Mouse (Mus musculus) CH12.LX (cell line): ENCODE data around the gene Rsrp1. TPM values are rescaled to one million over a fixed set of nuclear protein-coding genes. Genes with fewer than 3 reads are reported as not detected.

Experiments
- DNase-seq: peaks from one replicate; pipeline ENCODE4 v3.0.0-alpha.2; 2013; ENCODE audit errors: extremely low read depth
- H3K27ac ChIP-seq: 2 replicates; pipeline ENCODE4 v1.5.1; 2012; ENCODE audit warnings: low read depth, mild to moderate bottlenecking, control low read depth, moderate library complexity; ENCODE audit not compliant: insufficient read depth
- H3K27me3 ChIP-seq: replicated peaks from 2 replicates; pipeline ENCODE3; 2012; ENCODE audit warnings: inconsistent platforms
- H3K36me3 ChIP-seq, 2 experiments: replicated peaks in 1 of 2; 2 replicates each; pipeline versions ENCODE3 to v1.6.1; 2012; ENCODE audit warnings: inconsistent platforms in 1 of 2, low read length in 1 of 2, mild to moderate bottlenecking in 1 of 2, mixed read lengths in 1 of 2, moderate library complexity in 1 of 2; ENCODE audit not compliant: control insufficient read depth in 1 of 2, insufficient read depth in 1 of 2
- H3K4me1 ChIP-seq, 2 experiments: 2 replicates each; pipeline ENCODE4 v1.6.1; 2012; ENCODE audit warnings: inconsistent platforms in 1 of 2, moderate library complexity in 1 of 2; ENCODE audit not compliant: insufficient read depth in 2 of 2, control insufficient read depth in 1 of 2
- H3K4me2 ChIP-seq: 2 replicates; pipeline ENCODE4 v1.6.1; 2012; ENCODE audit warnings: low read depth, mild to moderate bottlenecking, control low read depth; ENCODE audit not compliant: poor library complexity, insufficient read depth, severe bottlenecking
- H3K4me3 ChIP-seq, 3 experiments: fragments of 150-350 bp in 1 of 3; sonication (generic) in 1 of 3; replicated peaks in 1 of 3; 2 replicates each; pipeline versions ENCODE3 to v1.5.1; 2011 to 2012; ENCODE audit warnings: low read depth in 2 of 3, low read length in 2 of 3, mild to moderate bottlenecking in 2 of 3, moderate library complexity in 2 of 3, control low read depth in 1 of 3, improper control_type of control experiment in 1 of 3, inconsistent platforms in 1 of 3, mixed read lengths in 1 of 3; ENCODE audit not compliant: poor library complexity in 1 of 3
- H3K79me2 ChIP-seq: replicated peaks from 2 replicates; pipeline ENCODE4 v1.6.1; 2012; ENCODE audit warnings: mild to moderate bottlenecking, moderate library complexity; ENCODE audit not compliant: control insufficient read depth, poor library complexity, insufficient read depth, severe bottlenecking; ENCODE audit errors: extremely low read depth
- H3K9ac ChIP-seq: 2 replicates; pipeline ENCODE4 v1.6.1; 2012; ENCODE audit warnings: low read depth, mild to moderate bottlenecking, control low read depth, moderate library complexity; ENCODE audit not compliant: insufficient read depth
- H3K9me3 ChIP-seq: replicated peaks from 2 replicates; pipeline ENCODE3; 2012; ENCODE audit warnings: low read length, inconsistent platforms, mixed read lengths
- BHLHE40 ChIP-seq: IDR thresholded peaks from 2 replicates; pipeline ENCODE4 v1.6.1; 2011; ENCODE audit warnings: mild to moderate bottlenecking, low read depth, low read length, improper control_type of control experiment
- CHD1 ChIP-seq: IDR thresholded peaks from 2 replicates; pipeline ENCODE4 v1.6.1; 2012; ENCODE audit warnings: low read depth, low read length, improper control_type of control experiment, inconsistent platforms
- CHD2 ChIP-seq: IDR thresholded peaks from 2 replicates; pipeline ENCODE4 v1.6.1; 2011; ENCODE audit warnings: low read length, improper control_type of control experiment
- CTCF ChIP-seq, 2 experiments: IDR thresholded peaks in 1 of 2; conservative IDR thresholded peaks in 1 of 2; 2 replicates each; pipeline ENCODE4 v1.5.1; 2011 to 2012; ENCODE audit warnings: low read depth in 2 of 2, low read length in 2 of 2, improper control_type of control experiment in 1 of 2, inconsistent platforms in 1 of 2, mild to moderate bottlenecking in 1 of 2, moderate library complexity in 1 of 2
- E2F4 ChIP-seq: IDR thresholded peaks from 2 replicates; pipeline ENCODE4 v1.6.1; 2011; ENCODE audit warnings: low read depth, low read length, improper control_type of control experiment; ENCODE audit not compliant: insufficient replicate concordance
- ELF1 ChIP-seq: IDR thresholded peaks from 2 replicates; pipeline ENCODE4 v1.6.1; 2014; ENCODE audit warnings: low read depth, mild to moderate bottlenecking, inconsistent platforms, low read length, improper control_type of control experiment
- EP300 ChIP-seq: IDR thresholded peaks from 2 replicates; pipeline ENCODE4 v1.6.1; 2011; ENCODE audit warnings: low read length, improper control_type of control experiment
- ETS1 ChIP-seq: conservative IDR thresholded peaks from 2 replicates; pipeline ENCODE4 v1.6.1; 2012; ENCODE audit warnings: low read depth, mild to moderate bottlenecking, inconsistent platforms, low read length, improper control_type of control experiment, moderate library complexity
- GABPA ChIP-seq: IDR thresholded peaks from 2 replicates; pipeline ENCODE4 v1.6.1; 2012; ENCODE audit warnings: low read depth, low read length, improper control_type of control experiment, inconsistent platforms; ENCODE audit not compliant: insufficient replicate concordance
- HCFC1 ChIP-seq: IDR thresholded peaks from 2 replicates; pipeline ENCODE4 v1.6.1; 2012; ENCODE audit warnings: low read depth, mild to moderate bottlenecking, inconsistent platforms, low read length, improper control_type of control experiment
- IRF4 ChIP-seq: IDR thresholded peaks from 2 replicates; pipeline ENCODE4 v1.6.1; 2014; ENCODE audit warnings: low read depth, mild to moderate bottlenecking, inconsistent platforms, low read length, improper control_type of control experiment
- JUN ChIP-seq: IDR thresholded peaks from 2 replicates; pipeline ENCODE4 v1.6.1; 2011; ENCODE audit warnings: low read depth, mild to moderate bottlenecking, low read length, improper control_type of control experiment, moderate library complexity; ENCODE audit not compliant: insufficient read depth
- JUND ChIP-seq: conservative IDR thresholded peaks from 2 replicates; pipeline ENCODE4 v1.6.1; 2011; ENCODE audit warnings: low read depth, low read length, improper control_type of control experiment
- KAT2A ChIP-seq: IDR thresholded peaks from 2 replicates; pipeline ENCODE4 v1.6.1; 2012; ENCODE audit warnings: low read length, improper control_type of control experiment, inconsistent platforms; ENCODE audit not compliant: insufficient replicate concordance
- MAZ ChIP-seq: IDR thresholded peaks from 2 replicates; pipeline ENCODE4 v1.6.1; 2012; ENCODE audit warnings: low read depth, mild to moderate bottlenecking, inconsistent platforms, low read length, improper control_type of control experiment, moderate library complexity
- MXI1 ChIP-seq: IDR thresholded peaks from 2 replicates; pipeline ENCODE4 v1.6.1; 2011; ENCODE audit warnings: mild to moderate bottlenecking, low read depth, low read length, improper control_type of control experiment
- MYC ChIP-seq: IDR thresholded peaks from 2 replicates; pipeline ENCODE4 v1.6.1; 2011; ENCODE audit warnings: low read depth, mild to moderate bottlenecking, improper control_type of control experiment, low read length
- NELFE ChIP-seq: IDR thresholded peaks from 2 replicates; pipeline ENCODE4 v1.6.1; 2011; ENCODE audit warnings: low read depth, low read length, improper control_type of control experiment
- NRF1 ChIP-seq: IDR thresholded peaks from 2 replicates; pipeline ENCODE4 v1.6.1; 2014; ENCODE audit warnings: low read depth, mild to moderate bottlenecking, inconsistent platforms, low read length, improper control_type of control experiment, moderate library complexity
- PAX5 ChIP-seq: IDR thresholded peaks from 2 replicates; pipeline ENCODE4 v1.6.1; 2012; ENCODE audit warnings: low read length, inconsistent platforms, mixed read lengths
- POLR2A ChIP-seq: IDR thresholded peaks from 2 replicates; pipeline ENCODE4 v1.6.1; 2011; ENCODE audit warnings: low read depth, mild to moderate bottlenecking, improper control_type of control experiment, low read length
- RAD21 ChIP-seq: IDR thresholded peaks from 2 replicates; pipeline ENCODE4 v1.6.1; 2011; ENCODE audit warnings: low read depth, mild to moderate bottlenecking, low read length, improper control_type of control experiment, moderate library complexity
- RCOR1 ChIP-seq: conservative IDR thresholded peaks from 2 replicates; pipeline ENCODE4 v1.6.1; 2012; ENCODE audit warnings: low read depth, mild to moderate bottlenecking, inconsistent platforms, low read length, improper control_type of control experiment
- SIN3A ChIP-seq: IDR thresholded peaks from 2 replicates; pipeline ENCODE4 v1.6.1; 2012; ENCODE audit warnings: low read length, improper control_type of control experiment, inconsistent platforms
- SMC3 ChIP-seq: IDR thresholded peaks from 2 replicates; pipeline ENCODE4 v1.6.1; 2011; ENCODE audit warnings: low read depth, low read length, improper control_type of control experiment
- TBP ChIP-seq: conservative IDR thresholded peaks from 2 replicates; pipeline ENCODE4 v1.6.1; 2011; ENCODE audit warnings: low read depth, low read length, improper control_type of control experiment
- TCF12 ChIP-seq: IDR thresholded peaks from 2 replicates; pipeline ENCODE4 v1.6.1; 2014; ENCODE audit warnings: low read depth, mild to moderate bottlenecking, inconsistent platforms, low read length, improper control_type of control experiment
- UBTF ChIP-seq: IDR thresholded peaks from 2 replicates; pipeline ENCODE4 v1.6.1; 2012; ENCODE audit warnings: low read depth, mild to moderate bottlenecking, inconsistent platforms, low read length, improper control_type of control experiment, moderate library complexity
- USF1 ChIP-seq: IDR thresholded peaks from 2 replicates; pipeline ENCODE4 v1.6.1; 2014; ENCODE audit warnings: low read depth, mild to moderate bottlenecking, inconsistent platforms, low read length, improper control_type of control experiment
- USF2 ChIP-seq: conservative IDR thresholded peaks from 2 replicates; pipeline ENCODE4 v1.6.1; 2011; ENCODE audit warnings: low read depth, low read length, improper control_type of control experiment
- ZC3H11A ChIP-seq: IDR thresholded peaks from 2 replicates; pipeline ENCODE4 v1.6.1; 2012; ENCODE audit warnings: low read depth, mild to moderate bottlenecking, inconsistent platforms, low read length, improper control_type of control experiment
- ZKSCAN1 ChIP-seq: IDR thresholded peaks from 2 replicates; pipeline ENCODE4 v1.6.1; 2012; ENCODE audit warnings: low read depth, inconsistent platforms, low read length, improper control_type of control experiment, borderline replicate concordance
- ZMIZ1 ChIP-seq: IDR thresholded peaks from 2 replicates; pipeline ENCODE4 v1.6.1; 2012; ENCODE audit warnings: low read depth, mild to moderate bottlenecking, inconsistent platforms, low read length, improper control_type of control experiment
- ZNF384 ChIP-seq: IDR thresholded peaks from 2 replicates; pipeline ENCODE4 v1.6.1; 2012; ENCODE audit warnings: low read depth, low read length, improper control_type of control experiment, inconsistent platforms
- dilution Hi-C: fragments of 300-500 bp; cut with MboI; formaldehyde crosslinking; loops from 2 replicates; pipeline ENCODE4 v1.14.3; 2020; ENCODE audit warnings: low sequenced_read_pairs; ENCODE audit not compliant: extremely low pct_unique_long_range_greater_than_20kb, extremely low pct_ligation_motif_present
- in situ Hi-C: fragments of 300-500 bp; cut with MboI; formaldehyde crosslinking; loops from 3 replicates; pipeline ENCODE4 v1.14.3; 2019; ENCODE audit warnings: low sequenced_read_pairs, low pct_ligation_motif_present, low pct_unique_long_range_greater_than_20kb, mixed read lengths
- polyA plus RNA-seq: library from polyadenylated mRNA; unstranded; fragments of >175 nt; gene quantifications from 2 replicates; pipeline ENCODE4 v1.2.1, GENCODE M21; 2012; ENCODE audit warnings: low read depth; ENCODE audit not compliant: insufficient read length
- total RNA-seq, 2 experiments: library from RNA; depleted of rRNA; stranded (reverse); fragments of 300-350 nt in 1 of 2; fragments of >200 nt in 1 of 2; gene quantifications; 2 replicates each; pipeline ENCODE4 v1.2.3; 2012 to 2014

The Rsrp1 gene
- total and polyA plus RNA-seq, 3 experiments, result 51.2 to 69.4 (median 61.3) TPM

DNA sequence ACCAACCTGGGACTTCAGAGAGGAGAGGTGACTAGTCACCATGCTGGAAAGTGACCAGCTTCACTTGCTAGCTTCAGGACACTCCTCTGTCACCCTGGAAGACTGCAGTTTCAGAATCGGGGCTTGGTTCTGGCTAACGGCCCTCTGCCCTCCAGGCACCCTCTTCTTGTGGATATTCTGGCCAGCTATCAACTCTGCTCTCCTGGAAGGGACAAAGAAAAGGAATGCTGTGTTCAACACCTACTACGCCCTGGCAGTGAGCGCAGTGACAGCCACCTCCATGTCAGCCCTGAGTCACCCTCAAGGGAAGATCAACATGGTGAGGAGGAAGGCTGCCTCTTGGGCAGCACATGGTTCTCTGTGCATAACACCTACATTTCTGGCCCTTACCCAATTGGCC lies 39.0 kb upstream of the Rsrp1 start:
- Histone ChIP-seq H3K4me3 (no peak overlapping the region), H3K27me3 (no peaks in the 10 kb centered on the region), H3K36me3 (no peaks in the 10 kb centered on the region)

DNA sequence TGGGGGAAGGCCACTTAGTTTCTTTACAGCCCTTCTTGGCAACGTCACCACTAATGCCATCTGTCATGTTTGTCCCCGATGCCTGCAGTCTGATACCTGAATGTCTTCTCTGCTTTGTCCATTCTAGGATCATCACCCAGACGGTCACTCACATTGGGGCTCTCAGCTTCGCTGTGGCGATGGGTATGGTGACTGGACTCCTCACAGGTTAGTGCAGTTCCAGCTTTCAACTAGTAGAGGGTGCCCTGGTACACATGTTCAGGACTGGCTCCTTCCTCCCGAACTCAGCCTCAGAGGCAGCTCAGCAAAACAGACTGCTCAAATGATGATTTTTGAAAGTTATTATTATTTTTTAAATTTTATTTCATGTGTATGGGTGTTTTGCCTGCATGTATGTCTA lies 31.3 kb upstream of the Rsrp1 start:
- H3K4me2 ChIP-seq, result no peak overlapping the region
- H3K9ac ChIP-seq, result no peak overlapping the region
- TF ChIP-seq IRF4, result no peak
- TF ChIP-seq USF1, result no peak
- TF ChIP-seq GABPA, result no peak
- no peak for TF ChIP-seq CHD1
- no peak for TF ChIP-seq BHLHE40
- no peak for TF ChIP-seq ZKSCAN1
- TF ChIP-seq EP300, result no peak
- TF ChIP-seq TBP, result no peak
- 0 out of 2 replicates have a peak, but pooled peaks have one; percentile 40 for TF ChIP-seq MYC
- no peak for TF ChIP-seq ZNF384
- TF ChIP-seq RCOR1, result no peak
- TF ChIP-seq ETS1, result no peak
- TF ChIP-seq TCF12, result 0 out of 2 replicates have a peak, but pooled peaks have one; percentile 11
- peak; percentile 79 for TF ChIP-seq RAD21
- no peak for TF ChIP-seq CHD2
- no peak for TF ChIP-seq POLR2A
- TF ChIP-seq USF2, result no peak
- no peak for TF ChIP-seq ELF1
- TF ChIP-seq UBTF, result no peak
- TF ChIP-seq MXI1, result no peak
- TF ChIP-seq MAZ, result no peak
- TF ChIP-seq JUN, result no peak
- peak; percentile 84 to 97 for TF ChIP-seq CTCF (conservative IDR thresholded peaks at IDR 0.05 in 1 of 2, IDR thresholded peaks at IDR 0.05 in 1 of 2; ENCODE audit: low read depth in 2 of 2, low read length in 2 of 2)
- no peak for TF ChIP-seq KAT2A
- TF ChIP-seq SMC3, result peak; percentile 69
- TF ChIP-seq SIN3A, result no peak
- TF ChIP-seq NELFE, result no peak
- no peak for TF ChIP-seq ZMIZ1
- no peaks in the 10 kb centered on the region for H3K9me3 ChIP-seq
- in situ Hi-C loops, result no loop called here
- no peaks in the 10 kb centered on the region for H3K79me2 ChIP-seq
- DNase-seq, result peak; percentile 77
- no peaks in the 10 kb centered on the region for H3K27me3 ChIP-seq
- H3K4me1 ChIP-seq, result no peaks in the 10 kb centered on the region
- H3K4me3 ChIP-seq, result no peak overlapping the region
- peaks cover 17 to 48% of the 10 kb centered on the region in 2 experiments for H3K36me3 ChIP-seq
- H3K27ac ChIP-seq, result no peak overlapping the region
- dilution Hi-C loops, result no loop called here

More for the DNA sequence above, 39.0 kb upstream of the Rsrp1 start:
- Histone ChIP-seq H3K9ac (no peak overlapping the region), H3K27ac (no peak overlapping the region), H3K9me3 (no peaks in the 10 kb centered on the region), H3K4me1 (peaks cover 6 to 17% of the 10 kb centered on the region in 2 experiments; a peak in 3 of 4 replicates), H3K79me2 (no peaks in the 10 kb centered on the region), H3K4me2 (no peak overlapping the region)
- dilution Hi-C loops, result no loop called here
- TF ChIP-seq HCFC1 (no peak), SMC3 (no peak), ELF1 (no peak), ZKSCAN1 (no peak), E2F4 (no peak), USF2 (no peak), KAT2A (no peak), PAX5 (no peak), ETS1 (no peak), JUND (no peak), UBTF (no peak), ZMIZ1 (no peak), RAD21 (no peak), EP300 (no peak), NRF1 (no peak), ZC3H11A (no peak)
- DNase-seq, result no peak
- in situ Hi-C loops, result no loop called here
